Mouse (Mus musculus) kidney, embryonic 14.5 days (tissue): ENCODE measurements around the gene Ankfy1. TPM values are rescaled to one million over a fixed set of nuclear protein-coding genes. Genes with fewer than 3 reads are reported as not detected.
"Not testable (repeated sequence)": the region's sequence is repeated elsewhere in the genome, so short reads cannot be mapped to it uniquely, and the experiment has no call there.

Experiments
- ATAC-seq: fragments of 200-750 bp; cut with Nextera tagmentation; 2 replicates; pipeline ENCODE4 v1.8.0; 2017; ENCODE audit warnings: moderate number of reproducible peaks, mild to moderate bottlenecking, moderate TSS enrichment, moderate library complexity; ENCODE audit not compliant: low FRiP score, low TSS enrichment
- H3K27ac ChIP-seq: fragments of 300-500 bp; sonication (generic); 2 replicates; pipeline ENCODE4 v1.5.1; 2014; ENCODE audit warnings: low read depth, mild to moderate bottlenecking, low read length, moderate library complexity, mixed read lengths
- H3K27me3 ChIP-seq: fragments of 300-500 bp; sonication (generic); 2 replicates; pipeline ENCODE4 v1.6.1; 2014; ENCODE audit warnings: mild to moderate bottlenecking, low read length; ENCODE audit not compliant: control insufficient read depth, insufficient read depth
- H3K36me3 ChIP-seq: fragments of 300-500 bp; sonication (generic); 2 replicates; pipeline ENCODE4 v1.6.1; 2014; ENCODE audit warnings: low read length, mixed read lengths; ENCODE audit not compliant: control insufficient read depth, insufficient read depth
- H3K4me1 ChIP-seq: fragments of 300-500 bp; sonication (generic); 2 replicates; pipeline ENCODE4 v1.6.1; 2014; ENCODE audit warnings: low read length, mixed read lengths; ENCODE audit not compliant: control insufficient read depth, insufficient read depth
- H3K4me2 ChIP-seq: fragments of 300-500 bp; sonication (generic); replicated peaks from 2 replicates; pipeline ENCODE4 v1.6.1; 2014; ENCODE audit warnings: low read depth, mild to moderate bottlenecking, low read length
- H3K4me3 ChIP-seq: fragments of 300-500 bp; sonication (generic); 2 replicates; pipeline ENCODE4 v1.5.1; 2014; ENCODE audit warnings: mild to moderate bottlenecking, low read length
- H3K9ac ChIP-seq: fragments of 300-500 bp; sonication (generic); 2 replicates; pipeline ENCODE4 v1.6.1; 2014; ENCODE audit warnings: low read depth, mild to moderate bottlenecking, low read length, moderate library complexity
- H3K9me3 ChIP-seq: fragments of 300-500 bp; sonication (generic); 2 replicates; pipeline ENCODE4 v1.6.1; 2016; ENCODE audit warnings: low read length; ENCODE audit not compliant: control insufficient read depth
- WGBS: fragments of 180-500 bp; shearing (Covaris S2); extraction: QIAGEN DNeasy Blood & Tissue Kit; methylation state at CpG from one replicate; pipeline ENCODE4 v1.1.7; 2014; 5-methylcytosine and 5-hydroxymethylcytosine counted together
- polyA plus RNA-seq: library from polyadenylated mRNA; unstranded; fragments of >200 nt; fragmentation: Nextera tagmentation; extraction: Ambion mirVana; gene quantifications from 2 replicates; pipeline ENCODE4 v1.2.1, GENCODE M21; 2014

Gene Ankfy1
- polyA plus RNA-seq, 1 experiment from 2014 or later, result 35.3 TPM

DNA sequence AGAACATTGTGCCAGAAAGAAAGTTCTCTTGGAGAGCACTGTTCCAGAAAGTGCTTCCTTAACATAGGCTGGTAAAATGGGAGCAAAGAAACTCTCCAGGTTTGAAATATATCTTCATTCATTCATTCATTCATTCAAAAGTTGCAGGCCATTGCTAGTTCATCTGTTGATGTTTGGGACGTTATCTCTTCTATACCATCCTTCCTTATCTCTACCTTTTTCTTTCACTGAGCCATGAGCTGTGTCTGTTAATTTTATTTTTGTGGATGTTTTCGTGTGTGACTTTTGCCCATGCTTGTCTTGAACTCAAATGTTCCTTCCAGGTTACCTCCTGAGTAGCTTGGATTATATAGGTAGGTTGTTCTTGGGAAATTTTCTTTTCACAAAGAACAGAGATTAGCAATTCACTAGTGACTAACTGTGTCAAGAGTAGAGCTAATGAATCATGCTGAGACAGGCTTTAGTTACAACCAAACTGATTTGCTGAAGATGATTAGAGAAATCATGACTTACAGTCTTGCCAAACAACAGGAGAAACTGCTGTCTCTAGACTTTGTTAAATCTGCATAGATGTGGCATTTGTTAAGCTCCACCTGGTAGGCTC is 6.7 kb downstream of the Ankfy1 start:
- ATAC-seq, result no peak
- WGBS, result 94% methylated on average over 2 of the region's 2 CpGs
- Histone ChIP-seq H3K36me3 (no peaks in the 10 kb centered on the region; the same call in 1 of the 2 replicates), H3K4me2 (no peak overlapping the region), H3K27me3 (no peaks in the 10 kb centered on the region), H3K4me3 (no peak overlapping the region), H3K9ac (no peak overlapping the region), H3K4me1 (peaks cover 6% of the 10 kb centered on the region; the same call in 1 of the 2 replicates), H3K9me3 (no peaks in the 10 kb centered on the region), H3K27ac (no peak overlapping the region)

DNA sequence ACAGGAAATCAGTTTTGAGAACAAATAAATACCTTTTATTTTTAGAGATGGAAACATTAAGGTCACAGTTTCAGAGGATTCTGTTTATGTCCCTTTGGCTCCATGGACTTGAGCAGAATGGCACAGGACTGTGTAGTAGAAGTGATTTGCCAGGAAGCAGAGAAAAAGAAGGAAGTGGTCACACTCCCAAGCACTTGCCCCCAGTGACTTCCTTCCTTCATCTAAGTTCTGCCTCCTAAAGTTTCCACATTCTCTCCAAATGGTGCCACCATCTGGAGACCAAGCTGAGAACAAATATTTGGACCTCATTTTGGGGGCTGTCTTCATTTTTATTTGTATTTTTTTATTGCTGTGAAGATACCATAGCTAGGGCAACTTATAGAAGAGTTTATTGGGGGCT is 7.5 kb downstream of the Ankfy1 start:
- peaks cover 3% of the 10 kb centered on the region; the same call in 1 of the 2 replicates for H3K36me3 ChIP-seq

DNA sequence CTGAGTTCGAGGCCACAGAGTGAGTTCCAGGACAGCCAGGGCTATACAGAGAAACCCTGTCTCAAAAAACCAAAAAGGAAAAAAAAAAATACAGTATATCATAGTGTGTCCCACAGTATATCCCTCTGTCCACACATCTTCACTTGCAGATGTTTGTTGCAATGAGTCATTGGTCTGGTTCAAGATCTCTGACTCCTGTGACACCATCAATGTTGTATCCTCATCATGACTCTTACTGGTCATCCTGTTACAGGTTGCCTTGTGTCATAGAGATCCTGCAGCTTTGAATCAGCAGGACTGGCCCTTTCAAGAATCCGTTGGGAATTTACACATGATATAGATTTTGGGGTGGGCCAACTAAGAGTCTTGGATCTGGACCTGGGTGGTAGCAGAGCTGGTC is 15.3 kb downstream of the Ankfy1 start:
- not testable (repeated sequence) for H3K9ac ChIP-seq, H3K9me3 ChIP-seq, ATAC-seq, H3K27me3 ChIP-seq, H3K27ac ChIP-seq, H3K36me3 ChIP-seq, H3K4me3 ChIP-seq, H3K4me2 ChIP-seq, H3K4me1 ChIP-seq
- WGBS, result 90% methylated on average over 2 of the region's 2 CpGs

More for the DNA sequence above, 7.5 kb downstream of the Ankfy1 start:
- no peaks in the 10 kb centered on the region for H3K27me3 ChIP-seq
- no peak overlapping the region for H3K4me3 ChIP-seq
- H3K9ac ChIP-seq, result no peak overlapping the region
- H3K4me1 ChIP-seq, result no peaks in the 10 kb centered on the region
- H3K27ac ChIP-seq, result no peak overlapping the region
- no peak overlapping the region for H3K4me2 ChIP-seq
- no peaks in the 10 kb centered on the region for H3K9me3 ChIP-seq
- ATAC-seq, result no peak

DNA sequence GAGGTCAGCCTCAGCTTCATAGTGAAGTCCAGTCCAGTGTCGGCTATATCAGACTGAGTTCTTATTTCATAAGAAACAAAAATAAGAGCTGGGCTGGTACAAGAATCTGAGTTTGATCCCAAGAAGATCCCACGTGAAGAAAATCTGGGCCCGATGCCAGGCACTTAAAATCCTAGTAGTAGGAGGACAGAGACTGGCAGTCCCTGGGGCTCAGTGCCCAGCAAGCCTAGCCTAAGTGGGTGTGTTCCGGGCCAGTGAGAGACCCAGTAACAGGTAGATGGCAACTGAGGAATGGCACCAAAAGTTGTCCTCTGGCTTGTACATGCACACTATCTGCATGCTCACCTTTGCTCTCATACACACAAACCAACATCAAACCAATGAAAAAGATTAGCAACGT is 22.9 kb downstream of the Ankfy1 start:
- H3K9me3 ChIP-seq, result no peaks in the 10 kb centered on the region
- ATAC-seq, result no peak
- H3K27me3 ChIP-seq, result no peaks in the 10 kb centered on the region
- H3K27ac ChIP-seq, result no peak overlapping the region
- peaks cover 26% of the 10 kb centered on the region for H3K36me3 ChIP-seq
- H3K4me1 ChIP-seq, result no peaks in the 10 kb centered on the region
- no peak overlapping the region for H3K4me2 ChIP-seq
- 93% methylated on average over 5 of the region's 5 CpGs for WGBS
- H3K9ac ChIP-seq, result no peak overlapping the region
- no peak overlapping the region for H3K4me3 ChIP-seq

DNA sequence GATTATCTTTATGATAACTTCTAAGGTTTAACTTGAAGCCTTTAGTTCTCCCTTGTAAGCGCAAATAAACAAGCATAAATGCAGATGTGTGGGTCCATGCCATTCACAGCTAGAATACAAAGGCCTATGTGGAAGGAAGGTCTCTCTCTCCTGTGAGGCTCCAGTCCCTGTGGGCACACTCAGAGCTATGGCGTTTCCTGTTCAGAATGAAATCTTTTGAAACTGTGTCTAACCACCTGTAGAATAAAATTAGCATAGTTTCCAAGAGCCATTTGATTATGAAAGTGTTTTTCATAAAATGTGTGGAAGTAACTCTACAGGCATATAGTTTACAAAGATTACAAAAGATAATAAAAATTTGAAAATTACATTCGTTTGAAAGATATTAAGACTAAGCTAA is 28.4 kb downstream of the Ankfy1 start:
- WGBS, result 94% methylated on average over 3 of the region's 3 CpGs
- no peaks in the 10 kb centered on the region for H3K27me3 ChIP-seq
- no peaks in the 10 kb centered on the region for H3K4me1 ChIP-seq
- H3K4me3 ChIP-seq, result no peak overlapping the region
- H3K9me3 ChIP-seq, result no peaks in the 10 kb centered on the region
- no peak overlapping the region for H3K27ac ChIP-seq
- H3K4me2 ChIP-seq, result no peak overlapping the region
- no peak overlapping the region for H3K9ac ChIP-seq
- no peak for ATAC-seq
- peaks cover 29% of the 10 kb centered on the region for H3K36me3 ChIP-seq

DNA sequence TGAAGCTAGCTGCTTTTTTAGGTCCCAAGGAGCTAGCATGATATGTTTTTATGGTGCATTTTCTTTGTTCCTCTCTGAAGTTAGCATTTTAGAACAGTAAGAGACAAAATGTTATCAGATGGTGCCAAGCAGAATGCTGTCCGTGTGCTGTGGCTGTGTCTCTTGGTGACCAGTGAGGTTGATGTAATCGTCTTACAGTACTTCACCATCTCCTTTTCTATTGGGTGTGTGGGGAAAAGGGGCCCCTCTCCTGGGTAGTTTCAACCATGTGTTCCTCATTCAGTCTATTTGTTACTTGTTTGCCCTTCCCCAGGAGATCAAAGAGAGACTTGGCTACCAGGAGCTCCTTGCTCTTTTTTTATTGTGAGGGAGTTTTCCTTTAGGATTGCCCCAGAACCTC is 33.4 kb downstream of the Ankfy1 start:
- Histone ChIP-seq H3K4me1 (no peaks in the 10 kb centered on the region), H3K4me3 (no peak overlapping the region), H3K4me2 (no peak overlapping the region), H3K9me3 (no peaks in the 10 kb centered on the region), H3K27ac (no peak overlapping the region), H3K27me3 (no peaks in the 10 kb centered on the region), H3K9ac (no peak overlapping the region), H3K36me3 (peaks cover 19% of the 10 kb centered on the region)
- 41% methylated on average over 2 of the region's 2 CpGs for WGBS
- no peak for ATAC-seq

DNA sequence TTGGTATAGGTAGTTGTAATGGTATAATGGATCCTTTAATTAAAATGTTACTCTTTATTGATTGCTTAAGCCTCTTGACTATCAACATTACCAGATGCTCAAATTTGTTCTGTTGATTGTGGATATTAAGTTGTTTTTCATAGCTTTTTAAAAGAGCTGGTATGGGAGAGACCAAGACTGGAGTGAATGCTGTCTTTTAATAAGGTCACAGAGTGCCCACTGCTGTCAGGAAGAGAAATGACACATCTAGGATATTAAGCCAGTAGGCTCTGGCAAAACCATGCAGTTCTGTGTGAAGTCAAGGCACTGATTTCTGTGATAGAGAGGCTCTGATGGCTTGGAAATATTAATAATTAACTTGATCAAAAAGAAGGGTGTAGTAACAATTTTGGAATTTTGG is 34.1 kb downstream of the Ankfy1 start:
- ATAC-seq, result no peak
- no peaks in the 10 kb centered on the region for H3K4me1 ChIP-seq
- H3K4me3 ChIP-seq, result no peak overlapping the region
- no peak overlapping the region for H3K4me2 ChIP-seq
- H3K9me3 ChIP-seq, result no peaks in the 10 kb centered on the region
- no peaks in the 10 kb centered on the region for H3K27me3 ChIP-seq
- H3K27ac ChIP-seq, result no peak overlapping the region
- H3K9ac ChIP-seq, result no peak overlapping the region
- H3K36me3 ChIP-seq, result peaks cover 23% of the 10 kb centered on the region

DNA sequence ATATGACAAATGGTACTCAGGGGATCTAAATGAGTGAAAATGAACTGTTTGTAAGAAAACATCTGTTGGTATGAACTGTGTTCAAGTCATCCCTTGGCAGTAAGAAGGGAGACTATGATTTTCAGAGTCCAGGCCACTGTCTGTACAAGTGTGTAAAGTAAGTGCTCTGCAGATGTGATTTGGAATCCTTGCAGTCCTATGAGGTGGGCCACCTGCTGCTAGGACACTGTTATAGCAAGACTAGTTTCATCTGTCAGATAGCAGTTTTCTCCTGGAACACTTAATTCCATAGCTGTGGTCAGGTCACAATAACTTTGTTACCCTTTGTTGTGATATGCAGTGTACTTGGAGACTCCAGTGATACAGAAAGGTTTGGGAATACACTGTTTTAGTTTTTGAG is 36.2 kb downstream of the Ankfy1 start:
- Histone ChIP-seq H3K27me3 (no peaks in the 10 kb centered on the region), H3K4me1 (no peaks in the 10 kb centered on the region), H3K4me3 (no peak overlapping the region), H3K9me3 (no peaks in the 10 kb centered on the region), H3K9ac (no peak overlapping the region), H3K36me3 (peaks cover 43% of the 10 kb centered on the region), H3K4me2 (no peak overlapping the region), H3K27ac (no peak overlapping the region)
- no peak for ATAC-seq

DNA sequence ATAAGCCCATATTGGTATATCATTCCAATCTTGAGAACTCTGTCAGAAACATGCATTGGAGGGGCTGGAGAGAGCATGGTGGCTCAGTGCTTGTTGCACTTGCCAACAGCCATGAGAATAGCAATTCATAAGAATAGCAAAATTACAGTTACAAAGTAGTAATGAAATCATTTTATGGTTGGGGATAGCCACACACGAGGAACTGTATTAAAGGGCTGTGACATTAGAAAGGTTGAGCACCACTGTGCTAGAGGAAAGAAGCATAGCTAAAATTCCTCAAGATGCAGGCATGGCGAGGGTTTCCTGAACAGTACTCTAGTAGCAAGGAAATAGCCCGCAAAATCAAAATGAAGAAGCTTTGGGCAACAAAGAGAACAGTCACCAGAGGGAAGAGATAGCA is 43.9 kb downstream of the Ankfy1 start:
- peaks cover 54% of the 10 kb centered on the region for H3K36me3 ChIP-seq
- H3K4me2 ChIP-seq, result no peak overlapping the region
- no peak overlapping the region for H3K27ac ChIP-seq
- WGBS, result 86% methylated on average over 3 of the region's 3 CpGs
- H3K27me3 ChIP-seq, result no peaks in the 10 kb centered on the region
- no peaks in the 10 kb centered on the region for H3K4me1 ChIP-seq
- no peaks in the 10 kb centered on the region for H3K9me3 ChIP-seq
- H3K9ac ChIP-seq, result no peak overlapping the region
- no peak overlapping the region for H3K4me3 ChIP-seq
- no peak for ATAC-seq
